Mouse (Mus musculus): Measurements from ENCODE around the gene Golim4. TPM values are rescaled to one million over a fixed set of nuclear protein-coding genes. Genes with fewer than 3 reads are reported as not detected.

The Golim4 gene
- 12.9 and 13.2 TPM in 2 replicates for total RNA-seq (2012; rRNA removed)
- 10 to 100 TPM in 1 of 2 experiments, not detected in 1; 30.2 TPM for polyA plus RNA-seq (2012; ENCODE audit: insufficient read depth in 1 of 2, insufficient read length in 2 of 2, low read depth in 1 of 2, low replicate concordance in 2 of 2, missing spikeins in 1 of 2)

DNA sequence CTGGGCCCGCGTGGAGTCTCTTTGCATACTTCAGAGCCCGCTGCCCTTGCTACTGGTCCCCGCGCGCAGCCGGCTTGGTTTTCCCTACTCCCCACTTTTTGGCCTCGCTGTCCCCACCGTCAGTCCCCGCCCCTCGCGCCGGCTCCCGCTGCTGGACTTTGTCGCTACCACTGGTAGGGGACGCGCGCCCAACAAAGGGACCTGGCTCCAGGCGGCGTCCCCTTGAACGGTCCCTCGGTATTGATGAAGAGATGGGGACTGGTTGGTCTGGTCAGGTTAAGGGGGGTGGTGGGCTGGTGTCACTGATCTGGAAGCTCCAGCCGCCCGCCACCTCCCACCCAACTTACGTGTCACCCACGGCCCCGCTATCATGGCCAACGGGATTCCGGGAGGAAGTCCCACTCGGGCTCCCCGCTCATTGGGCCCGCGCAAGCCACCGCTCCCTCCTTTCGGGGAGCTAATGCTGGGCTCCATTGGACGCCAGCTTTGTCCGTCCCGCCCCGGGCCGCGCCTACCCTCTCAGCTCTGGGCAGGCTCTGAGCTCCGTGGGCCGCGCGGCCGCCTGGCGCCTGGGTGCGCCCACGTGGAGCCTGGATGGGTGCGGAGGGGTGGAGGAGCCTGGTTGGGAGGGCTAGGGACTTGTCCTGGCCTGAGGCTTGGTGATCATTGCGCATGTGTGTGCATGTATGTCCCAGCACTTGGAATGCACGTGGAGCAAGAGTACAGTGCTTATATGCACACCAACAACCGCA, at the start of gene Golim4:
Gene Golim4, minus strand, starts transcription at position 399 of the 752 bp plus-strand sequence.
- Histone ChIP-seq H3K4me1 (ENCODE audit: control insufficient read depth in 1 of 2, insufficient read depth in 2 of 2, low read length in 2 of 2) (peaks cover 14 to 20% of the 10 kb centered on the region in 2 experiments), H3K27ac (ENCODE audit: control insufficient read depth, low read depth, low read length) (peak within 1 kb of the TSS; percentile 49), H3K9ac (ENCODE audit: control insufficient read depth, low read depth, low read length, poor library complexity, severe bottlenecking) (peak within 1 kb of the TSS; percentile 83), H3K36me3 (ENCODE audit: control insufficient read depth in 1 of 2, insufficient read depth in 2 of 2, low read length in 2 of 2) (peaks cover 0 to 41% of the 10 kb centered on the region in 2 experiments; a peak in 2 of 4 replicates), H3K9me3 (replicated peaks; ENCODE audit: insufficient read depth, low read length) (no peaks in the 10 kb centered on the region), H3K79me2 (ENCODE audit: control insufficient read depth, insufficient read depth, low read length, poor library complexity) (peaks cover 28% of the 10 kb centered on the region), H3K4me3 (ENCODE audit: control insufficient read depth in 1 of 2, insufficient read depth in 1 of 2, low read depth in 2 of 2, low read length in 2 of 2) (peak within 1 kb of the TSS; percentile 72 to 82), H3K27me3 (ENCODE audit: control insufficient read depth in 1 of 2, insufficient read depth in 2 of 2, low read length in 2 of 2) (no peaks in the 10 kb centered on the region)
- DNase-seq (ENCODE audit: low read depth, low spot score) = peak; percentile 96
- peak; percentile 70 for TF ChIP-seq NRF1 (IDR thresholded peaks at IDR 0.05; ENCODE audit: insufficient read depth, low read depth, low read length, poor library complexity, severe bottlenecking)
- TF ChIP-seq MYB (IDR thresholded peaks at IDR 0.05; ENCODE audit: low read depth, low read length) = no peak
- no peak for TF ChIP-seq GABPA (IDR thresholded peaks at IDR 0.05; ENCODE audit: low read depth, low read length)
- TF ChIP-seq MAX (IDR thresholded peaks at IDR 0.05; ENCODE audit: low read length) = peak; percentile 95; the same call in 1 of the 2 replicates
- no peak for TF ChIP-seq CTCF (IDR thresholded peaks at IDR 0.05 in 2 of 3, conservative IDR thresholded peaks at IDR 0.05 in 1 of 3; ENCODE audit: control insufficient read depth in 1 of 3, insufficient read depth in 1 of 3, low read depth in 2 of 3, low read length in 3 of 3, poor library complexity in 1 of 3, severe bottlenecking in 1 of 3)
- TF ChIP-seq BHLHE40 (IDR thresholded peaks at IDR 0.05; ENCODE audit: borderline replicate concordance, low read depth, low read length) = no peak
- no peak for TF ChIP-seq SMC3 (IDR thresholded peaks at IDR 0.05; ENCODE audit: low read depth, low read length)
- TF ChIP-seq USF1 (IDR thresholded peaks at IDR 0.05; ENCODE audit: low read depth, low read length) = peak; percentile 61
- peak in 1 of 2 experiments; percentile 8; a peak in 1 of 4 replicates for TF ChIP-seq EP300 (IDR thresholded peaks at IDR 0.05; ENCODE audit: low read depth in 1 of 2, low read length in 2 of 2)
- no peak for TF ChIP-seq JUND (IDR thresholded peaks at IDR 0.05; ENCODE audit: low read depth, low read length)
- no peak for TF ChIP-seq KAT2A (conservative IDR thresholded peaks at IDR 0.05; ENCODE audit: low read depth, low read length)
- peak; percentile 71; the same call in 1 of the 2 replicates for TF ChIP-seq MAZ (IDR thresholded peaks at IDR 0.05; ENCODE audit: low read depth, low read length)
- peak; percentile 92 for TF ChIP-seq POLR2AphosphoS2 (IDR thresholded peaks at IDR 0.05; ENCODE audit: low read length)
- no peak for TF ChIP-seq ZKSCAN1 (IDR thresholded peaks at IDR 0.05; ENCODE audit: low read depth, low read length)
- peak; percentile 98 for TF ChIP-seq MYC (IDR thresholded peaks at IDR 0.05; ENCODE audit: low read depth, low read length)
- TF ChIP-seq UBTF (IDR thresholded peaks at IDR 0.05; ENCODE audit: borderline replicate concordance, insufficient read depth, low read depth, low read length) = 0 out of 2 replicates have a peak, but pooled peaks have one; percentile 65
- no peak for TF ChIP-seq ZC3H11A (IDR thresholded peaks at IDR 0.05; ENCODE audit: low read depth, low read length)
- no peak for TF ChIP-seq TBP (IDR thresholded peaks at IDR 0.05; ENCODE audit: low read depth, low read length)
- no peak for TF ChIP-seq TAL1 (IDR thresholded peaks at IDR 0.05; ENCODE audit: low read length)
- no peak for TF ChIP-seq USF2 (IDR thresholded peaks at IDR 0.05; ENCODE audit: borderline replicate concordance in 1 of 2, insufficient read depth in 1 of 2, low read depth in 1 of 2, low read length in 2 of 2)
- peak; percentile 67; the same call in 1 of the 2 replicates for TF ChIP-seq HCFC1 (IDR thresholded peaks at IDR 0.05; ENCODE audit: low read depth, low read length)
- peak; percentile 39; the same call in 1 of the 2 replicates for TF ChIP-seq TCF12 (IDR thresholded peaks at IDR 0.05; ENCODE audit: low read depth, low read length)
- peak; percentile 40; the same call in 1 of the 2 replicates for TF ChIP-seq ELF1 (IDR thresholded peaks at IDR 0.05; ENCODE audit: low read depth, low read length)
- TF ChIP-seq SIN3A (IDR thresholded peaks at IDR 0.05; ENCODE audit: low read length) = peak; percentile 79
- TF ChIP-seq MXI1 (IDR thresholded peaks at IDR 0.05; ENCODE audit: low read depth, low read length) = peak; percentile 98
- TF ChIP-seq MAFK (IDR thresholded peaks at IDR 0.05; ENCODE audit: borderline replicate concordance, low read depth, low read length) = no peak
- peak; percentile 92 for TF ChIP-seq NELFE (IDR thresholded peaks at IDR 0.05; ENCODE audit: low read depth, low read length)
- TF ChIP-seq CHD1 (IDR thresholded peaks at IDR 0.05; ENCODE audit: low read depth, low read length) = no peak
- peak; percentile 93 to 95 for TF ChIP-seq POLR2A (IDR thresholded peaks at IDR 0.05; ENCODE audit: control insufficient read depth in 1 of 2, insufficient read depth in 1 of 2, low read depth in 1 of 2, low read length in 2 of 2, poor library complexity in 1 of 2)
- TF ChIP-seq E2F4 (IDR thresholded peaks at IDR 0.05; ENCODE audit: borderline replicate concordance, low read depth, low read length) = no peak
- no peak for TF ChIP-seq RCOR1 (IDR thresholded peaks at IDR 0.05; ENCODE audit: low read depth, low read length)
- TF ChIP-seq ZMIZ1 (IDR thresholded peaks at IDR 0.05; ENCODE audit: low read depth, low read length) = peak; percentile 90
- TF ChIP-seq ETS1 (IDR thresholded peaks at IDR 0.05; ENCODE audit: low read depth, low read length) = no peak
- no peak for TF ChIP-seq CHD2 (IDR thresholded peaks at IDR 0.05; ENCODE audit: low read length)
- no peak for TF ChIP-seq RAD21 (IDR thresholded peaks at IDR 0.05; ENCODE audit: low read depth, low read length)
